Mouse (Mus musculus): ENCODE measurements around the gene Vapb. TPM values are rescaled to one million over a fixed set of nuclear protein-coding genes. Genes with fewer than 3 reads are reported as not detected.
A peak's percentile ranks its signal among the peaks of the same experiment; 100 is the strongest.

Vapb gene
- total RNA-seq, 2 experiments from 2014 or later, result 128 TPM

DNA sequence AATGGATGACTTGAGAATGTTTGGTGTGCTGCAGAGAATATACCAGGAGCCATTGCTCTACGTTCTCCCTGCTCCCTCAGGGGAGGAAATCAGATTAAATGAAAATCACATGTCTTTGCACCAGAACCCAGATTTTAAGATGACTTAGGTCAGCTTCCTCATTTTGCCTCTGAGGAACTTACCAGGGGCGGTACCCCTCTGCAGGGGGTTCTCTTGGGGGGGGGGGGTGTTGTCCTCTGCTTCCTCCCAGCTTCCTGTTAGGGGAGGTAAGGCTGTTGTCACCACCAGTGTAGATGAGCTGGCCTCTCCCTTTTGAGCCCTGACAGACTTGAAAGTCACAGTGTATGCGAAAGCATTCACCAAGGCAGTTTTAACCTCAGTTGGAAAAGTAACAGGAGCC is 47.1 kb downstream of the Vapb start:
- DNase-seq (ENCODE audit: low spot score), result no peak
- intact Hi-C loops (cut with DNase I), result loop anchor here (5.0 kb wide), 1 partner anchor 42 kb away; no protein-coding TSS in a partner anchor

DNA sequence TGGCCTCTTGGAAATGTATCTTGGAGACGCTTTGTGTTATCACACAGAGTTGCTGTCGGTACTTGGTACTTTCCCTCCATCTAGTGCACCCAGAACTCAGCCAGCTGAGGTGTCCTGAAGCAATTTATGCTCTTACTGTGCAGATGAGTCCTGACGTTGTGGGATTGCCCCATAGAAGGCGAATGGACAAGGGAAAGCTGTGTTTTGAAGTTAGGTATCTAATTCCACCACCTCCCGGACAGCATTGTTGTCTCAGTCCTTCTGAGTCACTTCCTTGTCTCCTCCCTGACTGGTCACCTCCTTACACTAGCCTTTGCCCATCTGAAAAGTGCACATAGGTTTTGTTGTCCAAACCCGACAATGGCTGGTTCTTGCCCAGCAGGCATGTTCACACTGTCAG is 47.6 kb downstream of the Vapb start:
- intact Hi-C loops (cut with DNase I), result loop anchor here (5.0 kb wide), 1 partner anchor 43 kb away; no protein-coding TSS in a partner anchor
- DNase-seq (ENCODE audit: low spot score), result no peak

DNA sequence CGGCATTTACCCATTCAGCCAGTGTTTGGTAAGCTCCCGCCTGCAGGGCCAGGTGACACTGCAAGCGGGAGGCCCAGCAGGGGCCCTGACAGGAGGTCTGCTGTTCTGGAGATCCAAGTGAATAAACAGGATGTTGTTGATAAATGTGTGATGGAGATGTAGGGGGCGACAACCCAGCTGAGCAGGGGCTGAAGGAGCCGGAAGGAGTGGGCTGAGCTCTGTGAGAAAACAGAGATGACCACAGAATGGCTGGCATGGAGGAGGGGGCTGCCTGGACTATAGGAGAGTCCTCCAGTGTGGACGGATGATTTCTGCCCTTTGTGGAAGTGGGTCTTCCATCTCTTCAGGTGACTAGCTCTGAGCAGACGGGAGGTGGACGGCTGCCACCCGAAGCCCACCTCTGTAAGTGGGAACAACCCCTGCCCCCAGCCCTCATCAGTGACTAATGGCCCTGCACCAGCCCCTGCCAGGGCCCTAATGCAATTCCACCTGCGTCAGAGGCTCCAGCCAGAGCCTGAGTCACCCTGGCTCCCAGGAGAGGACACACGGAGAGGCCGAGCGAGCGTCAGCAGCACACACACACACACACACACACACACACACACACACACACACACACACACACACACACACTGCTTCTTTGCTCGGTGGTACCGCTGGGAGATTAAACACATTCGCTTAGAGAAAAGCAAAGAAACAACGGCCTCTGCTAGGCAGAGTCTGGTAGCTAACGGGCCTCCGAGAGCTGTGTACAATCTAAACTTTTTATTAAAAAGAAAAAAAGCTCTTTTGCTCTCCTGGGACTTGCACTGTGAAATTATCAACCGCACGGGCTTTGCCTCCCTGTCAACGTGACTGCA is 52.9 kb downstream of the Vapb start:
- DNase-seq (ENCODE audit: low spot score), result peak; percentile 41
- intact Hi-C loops (cut with DNase I), result no loop called here

DNA sequence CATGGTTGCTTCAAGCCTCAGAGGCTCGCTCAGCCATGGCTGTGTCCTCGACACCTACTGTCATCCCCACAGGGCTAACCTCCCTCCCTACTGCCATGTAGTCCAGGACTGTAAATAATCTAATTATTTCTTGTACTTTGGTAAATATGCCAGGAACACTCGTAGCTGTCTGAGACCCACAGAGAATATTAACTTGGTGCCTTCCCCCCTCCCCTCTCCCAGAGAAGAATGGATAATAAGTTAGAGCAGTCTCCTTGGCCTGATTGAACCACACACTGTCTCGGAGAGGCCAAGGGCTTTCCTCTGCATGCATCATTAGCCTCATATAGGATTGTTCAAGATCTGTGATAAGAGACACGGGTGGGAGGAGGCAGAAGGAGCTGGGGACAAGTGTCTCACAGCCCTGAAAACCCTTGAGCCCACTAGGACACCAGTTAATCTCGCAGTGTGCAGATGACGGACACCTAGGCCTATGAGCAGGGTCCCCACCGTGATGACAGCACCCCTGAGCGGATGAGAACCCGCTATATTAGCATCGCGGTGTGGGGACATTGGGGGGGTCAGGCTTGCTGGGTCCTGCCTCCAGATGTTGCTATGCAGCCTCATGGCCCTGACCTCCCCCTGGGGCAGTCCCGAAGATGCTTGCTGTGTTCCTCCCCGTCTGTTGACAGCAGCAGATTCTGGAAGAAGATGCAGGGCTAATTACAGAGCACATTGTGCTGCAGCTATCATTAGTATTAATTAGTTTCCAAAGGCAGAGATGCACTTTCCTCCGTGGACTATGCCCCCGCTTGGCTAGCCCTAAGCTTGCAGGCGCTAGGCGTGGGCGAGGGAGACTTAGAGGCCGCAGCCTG is 54.8 kb downstream of the Vapb start:
- intact Hi-C loops (cut with DNase I), result no loop called here
- DNase-seq (ENCODE audit: low spot score), result no peak

DNA sequence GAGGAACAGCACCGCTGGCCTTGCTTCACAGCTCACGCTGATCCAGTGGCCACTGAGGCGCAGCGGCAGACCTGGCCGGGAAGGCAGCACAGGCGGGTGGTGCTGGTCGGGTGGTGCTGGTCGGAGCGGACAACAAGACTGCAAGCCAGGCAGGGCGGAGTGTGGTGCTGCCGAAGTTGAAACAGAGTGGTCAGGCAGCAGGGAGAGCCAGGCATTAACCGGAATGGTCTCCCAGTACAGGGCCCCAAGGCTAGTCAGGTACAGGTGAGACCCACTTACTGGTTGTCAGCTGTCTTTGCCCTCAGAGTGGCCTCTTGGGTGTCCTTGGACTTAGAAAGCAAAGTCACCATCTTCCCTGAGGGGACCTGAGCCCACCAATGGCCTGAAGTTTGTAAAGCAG is 56.7 kb downstream of the Vapb start:
- intact Hi-C loops (cut with DNase I), result no loop called here

DNA sequence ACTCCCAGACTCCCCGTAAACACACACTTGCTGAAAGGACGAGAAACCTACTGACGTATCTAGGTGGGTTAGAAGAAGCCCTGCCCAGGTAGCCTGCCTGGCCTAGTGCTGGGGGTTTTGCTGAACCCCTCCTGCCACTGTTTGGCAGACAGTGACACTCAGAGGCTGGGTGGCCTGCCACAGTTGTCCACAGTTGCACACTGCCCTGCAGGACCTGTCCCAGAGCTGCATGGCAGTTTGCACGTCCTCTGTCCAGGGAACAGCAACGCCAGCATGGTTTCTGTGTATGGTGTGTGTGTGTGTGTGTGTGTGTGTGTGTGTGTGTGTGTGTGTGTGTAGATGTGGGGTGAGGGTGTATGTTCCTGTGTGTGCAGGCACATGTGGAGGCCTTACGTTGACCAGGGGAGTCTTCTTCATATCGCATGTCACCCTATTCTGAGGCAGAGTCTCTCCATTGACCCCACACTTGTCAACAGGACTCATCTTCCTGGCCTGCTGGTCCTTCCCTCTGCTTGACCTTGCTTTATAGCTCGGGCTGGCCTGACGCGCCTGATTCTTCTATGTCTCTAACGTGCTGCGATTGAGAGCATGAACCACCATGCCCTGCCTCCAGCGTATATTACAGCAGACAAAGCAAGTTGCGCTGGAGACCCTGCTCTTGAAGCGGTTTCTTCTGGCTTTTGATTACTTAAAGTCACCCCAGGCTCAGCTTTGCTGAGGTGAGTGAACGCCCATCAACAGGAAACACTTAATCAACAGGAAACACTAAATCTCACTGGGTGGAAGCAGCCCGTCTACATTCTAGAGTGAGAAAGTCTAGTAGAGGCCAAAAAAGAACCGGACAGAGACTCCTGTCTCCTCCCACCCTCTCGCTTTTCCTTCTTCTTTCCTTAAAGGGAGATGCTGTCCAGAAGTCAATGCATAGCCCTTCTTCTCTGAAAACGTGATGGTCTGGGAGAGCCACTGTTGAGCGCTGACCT is 57.5 kb downstream of the Vapb start:
- no peak for DNase-seq (ENCODE audit: low spot score)

More for the DNA sequence above, 56.7 kb downstream of the Vapb start:
- DNase-seq (ENCODE audit: low spot score), result no peak

DNA sequence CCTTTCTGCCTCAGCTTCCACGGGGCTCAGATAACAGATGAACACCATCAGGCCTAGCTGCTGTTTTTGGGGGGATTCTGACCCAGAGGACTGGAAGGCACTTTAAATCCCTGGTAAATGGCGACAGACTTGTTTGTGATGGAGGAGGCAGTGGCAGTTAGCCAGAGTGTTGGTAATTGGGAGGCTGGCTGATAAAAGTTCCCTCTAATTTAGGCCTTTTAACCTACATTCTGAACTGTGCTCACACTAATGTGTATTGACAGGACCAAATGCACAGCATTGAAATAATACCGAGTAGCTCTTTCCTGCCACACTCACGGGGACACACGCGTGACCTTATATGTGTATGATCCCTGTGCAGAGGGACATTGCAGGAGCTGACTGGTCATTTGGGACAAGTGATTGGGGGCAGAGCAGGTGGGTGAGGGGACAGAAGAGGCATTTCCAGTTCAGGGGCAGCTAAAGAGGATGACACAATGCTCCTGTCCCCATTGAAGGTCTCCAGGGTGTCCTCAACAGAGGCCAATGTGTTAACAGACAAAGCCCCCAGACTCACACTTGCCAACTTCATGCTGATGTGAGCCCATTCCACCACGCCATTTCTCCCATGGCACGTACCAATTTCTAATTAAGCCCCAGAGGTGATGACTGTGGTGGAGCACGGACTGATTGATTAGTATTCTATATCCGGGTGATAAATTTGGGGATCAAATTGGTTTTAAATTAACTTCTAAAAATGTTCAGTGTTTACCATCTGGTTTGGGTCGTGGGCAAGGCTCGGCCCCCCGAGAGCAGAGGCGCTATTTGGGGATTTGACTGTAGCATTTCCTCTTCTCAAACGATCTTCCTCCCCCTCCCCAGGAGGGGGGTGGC is 58.7 kb downstream of the Vapb start:
- DNase-seq (ENCODE audit: low spot score), result no peak
- intact Hi-C loops (cut with DNase I), result no loop called here

More for the DNA sequence above, 57.5 kb downstream of the Vapb start:
- intact Hi-C loops (cut with DNase I), result no loop called here

DNA sequence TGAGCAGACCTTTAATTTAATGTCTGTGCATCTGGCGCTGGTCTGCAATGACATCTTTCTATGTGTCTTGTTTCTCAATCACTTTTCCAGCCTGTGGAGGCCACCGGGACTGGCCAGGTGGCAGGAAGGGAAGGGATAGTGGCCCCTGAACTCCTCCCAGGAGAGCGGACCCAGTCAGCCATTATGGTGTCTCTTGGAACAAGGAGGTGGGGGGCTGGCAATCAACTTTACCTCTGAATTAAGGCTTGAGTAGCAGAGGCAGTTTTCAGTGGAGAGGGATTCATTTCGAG is 59.3 kb downstream of the Vapb start:
- intact Hi-C loops (cut with DNase I), result no loop called here
- DNase-seq (ENCODE audit: low spot score), result no peak

DNA sequence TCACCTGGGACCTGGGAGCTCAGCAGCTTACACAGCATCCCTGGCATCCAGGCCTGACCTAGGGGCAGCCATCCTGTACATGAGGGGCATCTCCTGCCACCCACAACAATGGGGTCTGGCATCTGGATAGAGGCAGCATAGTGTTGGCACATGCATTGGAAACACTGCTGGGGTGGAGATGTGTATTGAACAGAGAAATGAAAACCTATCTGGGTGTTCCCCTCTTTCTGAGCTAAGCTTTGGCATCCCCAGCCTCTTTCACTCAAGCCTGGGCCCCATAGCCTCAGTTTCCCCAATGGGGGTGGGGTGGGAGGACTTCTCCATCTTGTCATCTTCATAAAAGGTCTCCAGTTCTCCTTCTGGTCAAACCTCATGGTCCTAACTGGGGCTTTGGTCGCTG is 62.2 kb downstream of the Vapb start:
- no peak for DNase-seq (ENCODE audit: low spot score)
- intact Hi-C loops (cut with DNase I), result no loop called here

DNA sequence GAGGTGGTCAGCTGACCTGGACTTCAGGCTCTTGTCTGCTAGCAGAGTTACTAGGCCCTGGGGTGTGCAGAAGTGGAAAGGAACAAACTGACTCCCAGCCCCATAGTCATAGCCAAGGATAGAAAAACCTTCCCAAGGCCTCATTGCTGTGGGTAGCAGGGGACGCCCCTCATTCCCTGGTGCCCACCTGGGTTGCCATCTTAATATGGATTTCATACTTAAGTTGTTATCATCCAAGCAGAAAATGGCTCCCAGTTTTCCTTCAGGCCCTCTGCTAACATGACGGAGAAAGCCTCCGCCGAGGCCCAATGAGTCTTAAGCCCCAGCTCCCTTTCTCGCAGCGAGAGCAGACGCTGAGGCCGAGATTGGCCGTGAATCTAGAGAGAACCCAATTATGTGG is 63.3 kb downstream of the Vapb start:
- DNase-seq (ENCODE audit: low spot score), result no peak
- intact Hi-C loops (cut with DNase I), result no loop called here

DNA sequence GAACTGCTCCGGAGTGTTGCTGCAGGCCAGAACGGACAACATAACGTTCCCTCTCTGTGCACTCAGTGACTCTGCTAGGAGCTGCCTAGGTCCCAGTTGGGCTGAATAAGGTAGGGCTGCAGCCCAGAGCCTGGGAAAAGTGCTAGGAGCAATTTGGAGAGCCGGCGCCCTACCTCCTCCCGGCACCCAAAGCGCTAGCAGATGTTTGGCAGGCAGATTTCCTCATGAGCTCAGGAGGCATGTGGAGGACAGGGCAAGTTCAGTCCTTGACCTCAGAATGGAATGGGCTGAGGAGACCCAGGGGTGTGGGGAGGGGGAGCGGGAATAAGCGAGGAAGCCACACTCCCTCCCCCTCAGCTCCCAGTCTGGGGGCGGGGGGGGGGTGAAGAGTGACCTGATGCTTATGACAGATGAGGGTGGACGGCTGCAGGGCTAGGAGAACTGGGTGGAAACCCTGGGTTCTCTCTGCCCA is 64.1 kb downstream of the Vapb start:
- intact Hi-C loops (cut with DNase I), result no loop called here

DNA sequence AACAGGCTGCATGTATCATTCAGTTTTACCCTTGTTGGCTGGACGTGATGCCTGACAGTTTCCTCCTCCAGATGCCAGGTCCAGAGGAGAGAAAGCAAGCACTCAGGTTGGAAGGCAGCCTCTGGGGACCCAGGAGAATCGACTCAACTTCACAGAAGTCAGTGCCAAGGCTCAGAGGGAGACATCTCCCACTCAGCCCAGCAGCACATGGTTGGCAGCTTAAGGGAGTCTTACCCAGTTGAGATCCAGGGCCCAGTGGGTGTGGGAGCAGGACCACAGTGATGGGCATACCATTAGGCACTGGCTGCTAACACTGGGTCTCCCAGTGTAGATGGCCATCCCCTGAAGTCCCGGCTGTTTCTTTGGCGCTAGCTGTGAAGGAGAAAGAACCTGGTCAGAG is 64.9 kb downstream of the Vapb start:
- no peak for DNase-seq (ENCODE audit: low spot score)
- intact Hi-C loops (cut with DNase I), result no loop called here

More for the DNA sequence above, 64.1 kb downstream of the Vapb start:
- DNase-seq (ENCODE audit: low spot score), result peak; percentile 23

DNA sequence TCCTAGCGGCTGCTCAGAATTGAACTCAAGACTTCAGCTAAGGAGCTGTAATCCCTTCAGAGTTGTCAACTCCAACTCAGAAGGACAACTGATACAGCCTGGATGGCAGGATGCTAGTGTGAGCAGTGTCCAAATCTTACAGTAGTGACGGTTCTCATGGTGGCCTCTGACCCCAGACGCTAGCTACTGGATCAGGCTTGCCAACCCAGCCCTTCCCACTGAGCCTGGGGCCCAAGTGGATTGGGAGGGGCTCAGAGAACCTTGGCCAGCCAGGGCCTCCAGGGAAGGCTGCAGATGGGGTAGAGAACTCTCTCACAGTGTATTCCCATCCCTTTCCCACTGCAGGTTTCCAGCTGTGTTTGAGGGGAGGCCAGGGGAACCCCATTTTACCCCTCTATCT is 65.6 kb downstream of the Vapb start:
- intact Hi-C loops (cut with DNase I), result no loop called here
- DNase-seq (ENCODE audit: low spot score), result no peak

DNA sequence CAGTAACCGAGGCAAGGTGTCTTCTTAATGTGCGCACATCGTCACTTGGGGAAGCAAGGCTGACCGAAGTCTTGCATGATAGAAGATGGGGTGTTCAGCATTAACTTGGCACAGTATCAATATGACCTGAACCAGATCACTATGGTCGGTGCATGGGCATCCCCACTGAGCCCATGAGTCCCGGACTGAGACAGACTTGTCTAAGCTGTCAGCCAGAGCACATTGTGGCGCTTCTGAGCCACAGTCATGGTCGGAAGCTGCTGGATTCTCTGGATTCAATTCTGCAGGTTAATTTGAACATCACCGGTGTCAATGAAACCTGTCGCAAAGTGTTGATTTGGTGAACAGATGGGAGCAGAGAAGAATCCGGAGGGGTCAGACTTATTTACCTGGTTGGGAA is 66.5 kb downstream of the Vapb start:
- intact Hi-C loops (cut with DNase I), result no loop called here
- DNase-seq (ENCODE audit: low spot score), result no peak

DNA sequence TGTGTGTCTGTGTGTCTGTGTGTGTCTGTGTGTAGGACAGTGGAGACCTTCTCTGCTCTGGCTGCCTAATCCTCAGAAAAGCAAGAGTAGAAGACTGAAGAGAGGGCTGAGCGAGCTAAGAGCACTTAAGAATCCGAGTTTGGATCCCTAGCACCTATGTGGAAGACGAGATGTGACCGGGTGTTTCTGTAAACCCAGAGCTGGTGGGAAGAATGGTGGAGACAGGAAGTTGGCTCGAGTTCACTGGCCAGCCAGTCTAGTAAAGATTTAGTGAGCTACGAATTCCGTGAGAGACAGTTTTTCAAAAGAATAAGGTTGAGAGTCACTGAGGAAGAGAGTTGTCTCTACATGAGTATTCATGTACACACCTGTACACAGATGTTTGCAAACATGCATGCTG is 69.3 kb downstream of the Vapb start:
- intact Hi-C loops (cut with DNase I), result no loop called here
- DNase-seq (ENCODE audit: low spot score), result no peak

DNA sequence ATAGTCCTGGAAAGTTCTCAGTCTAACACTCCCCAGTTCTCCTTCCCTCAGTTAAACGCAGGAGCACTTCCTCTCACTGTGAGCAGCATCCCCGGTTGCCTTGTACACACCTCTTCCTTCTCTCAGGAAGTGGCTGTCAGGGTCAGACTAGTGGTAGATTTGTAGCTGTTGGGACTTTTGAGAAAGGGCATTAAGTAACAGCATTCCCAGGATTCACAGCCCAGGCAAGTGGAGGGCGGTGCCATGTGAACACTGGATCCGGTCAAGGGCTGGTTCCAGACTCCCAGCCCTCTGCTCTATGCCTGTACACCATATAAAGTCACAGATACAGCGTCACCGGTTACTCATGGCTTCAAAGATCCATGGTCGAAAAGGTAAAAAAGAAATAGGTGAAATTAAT is 71.6 kb downstream of the Vapb start:
- DNase-seq (ENCODE audit: low spot score), result no peak
- intact Hi-C loops (cut with DNase I), result no loop called here

DNA sequence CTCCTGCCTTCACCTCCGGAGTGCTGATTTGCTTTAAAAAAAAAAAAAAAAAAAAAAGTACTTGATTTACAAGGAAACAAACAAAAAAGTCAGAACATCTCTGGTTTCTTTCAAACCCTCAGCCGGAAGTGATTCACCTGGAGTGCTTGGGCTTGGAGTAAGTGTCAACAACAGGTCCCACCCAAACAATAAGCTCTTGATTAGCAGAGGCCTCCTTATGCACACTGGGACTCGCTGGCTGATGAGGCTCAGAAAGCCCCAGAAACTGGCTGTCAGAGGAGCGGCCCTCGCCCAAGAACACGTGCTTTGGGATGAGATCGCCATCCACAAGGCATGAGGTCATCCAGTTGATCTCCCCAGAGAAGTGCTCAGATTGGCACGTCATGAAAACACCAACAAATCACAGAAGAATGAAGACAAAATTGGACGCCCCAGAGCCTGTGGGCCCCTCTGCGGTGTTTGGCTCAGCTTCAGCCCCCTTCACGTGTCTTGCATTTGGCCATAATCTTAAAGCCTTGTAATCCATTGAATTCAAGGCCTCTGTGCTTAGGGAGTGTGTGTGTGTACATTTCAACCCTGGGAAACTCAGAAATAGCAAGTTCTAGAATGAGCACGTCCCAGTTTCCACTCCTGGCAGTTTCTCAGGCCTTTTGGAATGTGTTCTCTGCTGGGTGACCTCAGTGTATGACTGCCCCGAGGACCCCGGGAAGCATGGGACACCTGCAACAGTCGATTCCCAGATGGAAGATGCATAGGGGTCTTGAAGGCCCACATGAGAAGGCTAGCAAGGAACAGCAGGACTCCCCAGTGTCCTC is 72.9 kb downstream of the Vapb start:
- intact Hi-C loops (cut with DNase I), result no loop called here
- peak; percentile 66 for DNase-seq (ENCODE audit: low spot score)

DNA sequence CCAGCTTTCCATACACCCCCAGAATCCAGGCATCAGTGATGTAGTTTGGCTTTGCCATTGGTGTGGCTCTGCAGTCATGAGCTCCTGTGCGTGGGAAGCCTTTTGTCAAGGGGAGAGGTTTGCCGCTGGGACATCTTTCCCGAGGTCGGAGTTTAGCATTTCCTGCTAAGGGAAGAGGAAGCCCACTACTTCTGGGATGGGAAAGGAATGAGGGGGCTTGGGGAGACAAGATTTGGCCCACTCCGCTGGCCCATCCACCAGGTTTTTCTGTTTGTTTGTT is 73.5 kb downstream of the Vapb start:
- intact Hi-C loops (cut with DNase I), result no loop called here

More for the DNA sequence above, 73.5 kb downstream of the Vapb start:
- DNase-seq (ENCODE audit: low spot score), result no peak
